Comparison of ENCODE assay signal across 8 mouse cellular contexts in the genomic region with DNA sequence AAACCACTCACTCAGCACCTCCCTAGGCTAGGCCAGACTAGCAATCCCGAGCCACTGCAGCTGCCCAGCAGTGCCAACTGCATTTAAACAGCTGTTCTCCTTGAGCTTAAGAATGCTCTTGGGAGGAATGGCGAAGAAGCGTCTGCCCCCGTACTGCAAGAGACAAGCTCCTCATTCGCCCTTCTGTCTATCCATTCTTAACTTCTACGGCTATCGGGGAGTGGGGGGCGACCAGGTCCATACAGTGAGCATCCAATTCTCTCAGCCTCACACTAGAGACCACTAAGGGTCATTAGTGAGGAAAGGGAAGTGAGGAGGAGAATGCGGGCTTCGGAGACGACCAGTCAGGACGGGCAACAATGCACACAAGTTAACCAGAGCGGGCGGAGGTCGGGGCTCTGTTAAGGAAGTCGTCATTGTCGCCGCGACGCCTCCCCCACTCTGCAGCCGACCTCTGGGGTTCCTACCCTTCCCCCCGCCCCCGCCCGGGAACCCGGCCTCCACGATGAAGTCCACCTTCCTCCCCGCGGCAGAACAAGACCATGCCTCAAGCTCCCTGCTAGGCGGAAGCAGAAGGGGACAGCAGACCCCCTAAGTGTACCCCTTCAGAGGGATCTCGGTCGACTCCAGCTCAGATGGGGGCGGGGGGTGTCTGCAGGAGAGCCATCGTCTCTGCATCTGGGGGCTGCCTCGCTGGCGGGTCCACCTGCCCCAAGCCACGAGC. TPM values are rescaled to one million over a fixed set of nuclear protein-coding genes. Genes with fewer than 3 reads are reported as not detected.
DNase-seq lines count a peak whose midpoint lies in the region; ATAC-seq lines count a peak whose summit lies in the region.

Gene Nkiras2 (plus strand): TSS at position 484 of the 724 bp plus-strand sequence.

- peak within 1 kb of the TSS; percentile 92 for H3K27ac ChIP-seq in intestine, embryonic 15.5 days
- H3K27ac ChIP-seq in limb, embryonic 10.5 days = peak within 1 kb of the TSS; percentile 96
- peak within 1 kb of the TSS; percentile 70 for H3K27ac ChIP-seq in midbrain, embryonic 11.5 days (ENCODE audit: low read depth, low read length)

- no peaks in the 10 kb centered on the region for H3K27me3 ChIP-seq in intestine, embryonic 15.5 days (replicated peaks)
- H3K27me3 ChIP-seq in limb, embryonic 10.5 days (ENCODE audit: low read depth, poor library complexity, severe bottlenecking) = no peaks in the 10 kb centered on the region
- no peaks in the 10 kb centered on the region for H3K27me3 ChIP-seq in midbrain, embryonic 11.5 days (ENCODE audit: control insufficient read depth, insufficient read depth, low read length)

- peak; percentile 58 for ATAC-seq in common myeloid progenitor, adult 5-6 weeks (replicated peaks; ENCODE audit: low read depth, poor library complexity, severe bottlenecking)
- peak; percentile 71 for ATAC-seq in intestine, embryonic 15.5 days
- ATAC-seq in midbrain, embryonic 11.5 days (ENCODE audit: low FRiP score) = peak; percentile 73

- peak within 1 kb of the TSS; percentile 93 for H3K9ac ChIP-seq in intestine, embryonic 15.5 days
- peak within 1 kb of the TSS; percentile 96 for H3K9ac ChIP-seq in midbrain, embryonic 11.5 days (ENCODE audit: low read length)

- H3K4me1 ChIP-seq in intestine, embryonic 15.5 days (replicated peaks) = peaks cover 17% of the 10 kb centered on the region
- H3K4me1 ChIP-seq in limb, embryonic 10.5 days = peaks cover 29% of the 10 kb centered on the region
- peaks cover 20% of the 10 kb centered on the region for H3K4me1 ChIP-seq in midbrain, embryonic 11.5 days (ENCODE audit: control insufficient read depth, insufficient read depth, low read length)

- H3K4me2 ChIP-seq in intestine, embryonic 15.5 days (replicated peaks) = peak within 1 kb of the TSS; percentile 86
- peak within 1 kb of the TSS; percentile 84 for H3K4me2 ChIP-seq in midbrain, embryonic 11.5 days

- H3K9me3 ChIP-seq in intestine, embryonic 15.5 days = no peaks in the 10 kb centered on the region
- H3K9me3 ChIP-seq in limb, embryonic 10.5 days (replicated peaks) = no peaks in the 10 kb centered on the region
- H3K9me3 ChIP-seq in midbrain, embryonic 11.5 days (ENCODE audit: control insufficient read depth, low read length) = no peaks in the 10 kb centered on the region

- WGBS in intestine, embryonic 15.5 days = 1% methylated on average over 36 of the region's 36 CpGs
- WGBS in limb, embryonic 10.5 days = under 1% methylated on average over 36 of the region's 36 CpGs
- under 1% methylated on average over 36 of the region's 36 CpGs for WGBS in midbrain, embryonic 11.5 days

- peak within 1 kb of the TSS; percentile 92 for H3K4me3 ChIP-seq in intestine, embryonic 15.5 days (replicated peaks)
- peak within 1 kb of the TSS; percentile 91 for H3K4me3 ChIP-seq in limb, embryonic 10.5 days
- H3K4me3 ChIP-seq in midbrain, embryonic 11.5 days (ENCODE audit: low read depth, low read length) = peak within 1 kb of the TSS; percentile 91

- DNase-seq in cerebellum, postnatal 14 days = peak; percentile 65 to 71
- DNase-seq in cerebellum, adult 9-11 months = no peak
- DNase-seq in gastrocnemius, postnatal 25 days = peak; percentile 55
- peak; percentile 84 for DNase-seq in limb, embryonic 10.5 days (ENCODE audit: low spot score)
- peak; percentile 95 for DNase-seq in midbrain, embryonic 11.5 days (ENCODE audit: low spot score, missing footprints)
- peak; percentile 44 to 67 for DNase-seq in spleen, postnatal 14 days (ENCODE audit: low spot score in 2 of 2)

- H3K36me3 ChIP-seq in intestine, embryonic 15.5 days = no peaks in the 10 kb centered on the region
- peaks cover 16% of the 10 kb centered on the region for H3K36me3 ChIP-seq in limb, embryonic 10.5 days
- H3K36me3 ChIP-seq in midbrain, embryonic 11.5 days (ENCODE audit: control insufficient read depth, insufficient read depth, low read length) = peaks cover 4% of the 10 kb centered on the region

RNA-seq across cellular contexts. Expression of gene Nkiras2, which starts in this region (rescaled TPM):
- total RNA-seq in common myeloid progenitor, adult 5-6 weeks (2017) = 14.0 and 16.2 TPM in 2 replicates
- total RNA-seq in gastrocnemius, postnatal 25 days (2021) = 10 to 100 TPM; 19.9 to 21.5 TPM
- polyA plus RNA-seq in intestine, embryonic 15.5 days (2015; fragmentation: Nextera tagmentation; extraction: Ambion mirVana) = 57.6 and 65.0 TPM in 2 replicates
- 86.2 and 95.5 TPM in 2 replicates for polyA plus RNA-seq in limb, embryonic 10.5 days (2016; fragmentation: Nextera tagmentation; extraction: Ambion mirVana)
- polyA plus RNA-seq in midbrain, embryonic 11.5 days (2014; fragmentation: Nextera tagmentation; extraction: Ambion mirVana) = 96.4 and 110 TPM in 2 replicates
